Mouse (Mus musculus): Measurements from ENCODE around the gene Fzd4. TPM values are rescaled to one million over a fixed set of nuclear protein-coding genes. Genes with fewer than 3 reads are reported as not detected.

Gene Fzd4
- polyA plus RNA-seq, 1 experiment from 2014 or later = 2.6 TPM

GRCm38 (mm10) chr7:89371623-89372295 lies 32.4 kb upstream of the Fzd4 start:
- no peak overlapping the region for H3K4me2 ChIP-seq (ENCODE audit: low read length)
- no peaks in the 10 kb centered on the region for H3K36me3 ChIP-seq (ENCODE audit: control insufficient read depth, insufficient read depth, low read length)
- no peaks in the 10 kb centered on the region for H3K4me1 ChIP-seq (ENCODE audit: control insufficient read depth, insufficient read depth, low read length)
- ATAC-seq (ENCODE audit: low FRiP score, low TSS enrichment) (no peak), DNase-seq (no peak)
- no peak overlapping the region for H3K27ac ChIP-seq (replicated peaks; ENCODE audit: low read depth, low read length)
- 81% methylated on average over 6 of the region's 6 CpGs for WGBS
- 0 out of 2 replicates have a peak, but pooled peaks cover 4% of the 10 kb centered on the region for H3K27me3 ChIP-seq (ENCODE audit: control insufficient read depth, insufficient read depth, low read length)
- no peak overlapping the region for H3K4me3 ChIP-seq (replicated peaks; ENCODE audit: low read depth, low read length)
- H3K9ac ChIP-seq (replicated peaks; ENCODE audit: low read length) = no peak overlapping the region
- H3K9me3 ChIP-seq (ENCODE audit: control insufficient read depth, low read length) = no peaks in the 10 kb centered on the region

DNA sequence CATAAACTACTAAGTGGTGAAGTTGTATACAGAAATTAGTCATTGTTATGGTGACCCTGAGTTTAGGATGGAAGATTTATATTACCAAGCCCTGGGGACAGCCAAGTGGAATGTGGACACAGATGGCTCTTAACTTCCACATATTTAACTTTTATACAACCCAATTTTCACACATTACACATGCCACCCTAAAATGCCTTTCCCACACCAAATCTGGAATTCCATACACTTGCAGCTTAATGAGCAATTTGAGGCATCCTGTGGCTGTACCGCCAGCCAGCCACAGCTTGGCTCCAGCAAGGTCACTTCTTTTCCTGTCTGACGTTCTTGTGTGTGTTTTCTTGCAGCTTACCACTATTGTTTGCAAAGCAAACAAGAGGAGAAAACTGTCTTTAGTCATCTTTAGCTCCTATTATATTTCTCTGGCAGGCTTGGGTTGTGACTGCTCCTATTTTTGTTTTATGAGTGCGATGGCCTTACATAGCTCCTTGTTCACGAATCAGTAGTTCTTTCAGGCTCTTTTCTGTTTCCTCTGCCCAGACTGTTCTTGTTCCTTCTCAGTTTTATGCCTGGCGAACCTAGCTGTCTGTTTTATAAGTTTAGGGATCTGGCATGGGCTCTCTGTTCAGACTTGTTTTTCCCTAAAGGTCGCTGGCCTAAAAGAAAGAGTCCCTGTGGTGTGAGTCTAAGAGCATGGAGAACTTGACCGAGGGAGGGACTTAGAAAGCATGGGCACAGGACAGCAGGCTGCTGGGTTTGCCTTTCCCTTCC lies 23.0 kb upstream of the Fzd4 start:
- Histone ChIP-seq H3K4me2 (ENCODE audit: low read length) (no peak overlapping the region), H3K9me3 (ENCODE audit: control insufficient read depth, low read length) (no peaks in the 10 kb centered on the region), H3K4me1 (ENCODE audit: control insufficient read depth, insufficient read depth, low read length) (no peaks in the 10 kb centered on the region), H3K27me3 (ENCODE audit: control insufficient read depth, insufficient read depth, low read length) (no peaks in the 10 kb centered on the region), H3K4me3 (replicated peaks; ENCODE audit: low read depth, low read length) (no peak overlapping the region), H3K27ac (replicated peaks; ENCODE audit: low read depth, low read length) (no peak overlapping the region), H3K9ac (replicated peaks; ENCODE audit: low read length) (no peak overlapping the region), H3K36me3 (ENCODE audit: control insufficient read depth, insufficient read depth, low read length) (no peaks in the 10 kb centered on the region)
- WGBS = 58% methylated on average over 7 of the region's 7 CpGs
- DNase-seq (no peak), ATAC-seq (ENCODE audit: low FRiP score, low TSS enrichment) (no peak)

DNA sequence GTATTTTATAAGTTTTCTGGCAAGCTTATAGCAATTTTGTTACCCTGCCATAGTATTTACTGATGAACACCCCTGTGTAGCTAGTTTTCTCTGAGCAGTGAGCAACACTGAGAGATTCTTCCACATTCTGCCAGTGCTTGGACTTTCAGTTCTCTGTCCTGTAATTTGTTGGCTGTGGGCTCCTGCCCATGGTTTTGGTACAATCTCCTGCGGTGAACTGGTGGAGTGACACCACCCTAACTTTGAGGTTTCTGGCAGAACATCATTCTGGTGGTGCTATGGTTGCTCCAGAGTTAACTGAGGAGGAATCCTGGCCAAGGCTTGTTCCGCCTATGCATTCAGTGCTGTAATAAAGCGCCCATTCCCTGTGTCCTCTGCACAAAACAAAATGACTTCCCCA lies 21.3 kb upstream of the Fzd4 start:
- H3K4me1 ChIP-seq (ENCODE audit: control insufficient read depth, insufficient read depth, low read length) = no peaks in the 10 kb centered on the region
- no peak overlapping the region for H3K4me3 ChIP-seq (replicated peaks; ENCODE audit: low read depth, low read length)
- whole genome bisulfite sequencing = 95% methylated on average over 3 of the region's 3 CpGs
- DNase-seq = no peak
- H3K4me2 ChIP-seq (ENCODE audit: low read length) = no peak overlapping the region
- no peaks in the 10 kb centered on the region for H3K27me3 ChIP-seq (ENCODE audit: control insufficient read depth, insufficient read depth, low read length)
- H3K27ac ChIP-seq (replicated peaks; ENCODE audit: low read depth, low read length) = no peak overlapping the region
- no peak overlapping the region for H3K9ac ChIP-seq (replicated peaks; ENCODE audit: low read length)
- no peaks in the 10 kb centered on the region for H3K9me3 ChIP-seq (ENCODE audit: control insufficient read depth, low read length)
- ATAC-seq (ENCODE audit: low FRiP score, low TSS enrichment) = no peak
- H3K36me3 ChIP-seq (ENCODE audit: control insufficient read depth, insufficient read depth, low read length) = no peaks in the 10 kb centered on the region

- 86% methylated on average over 3 of the region's 3 CpGs for WGBS
- ATAC-seq (ENCODE audit: low FRiP score, low TSS enrichment) = no peak
- DNase-seq = no peak
- H3K9ac ChIP-seq (replicated peaks; ENCODE audit: low read length) = no peak overlapping the region
- no peaks in the 10 kb centered on the region for H3K9me3 ChIP-seq (ENCODE audit: control insufficient read depth, low read length)
- H3K4me3 ChIP-seq (replicated peaks; ENCODE audit: low read depth, low read length) = no peak overlapping the region
- H3K36me3 ChIP-seq (ENCODE audit: control insufficient read depth, insufficient read depth, low read length) = no peaks in the 10 kb centered on the region
- no peaks in the 10 kb centered on the region for H3K27me3 ChIP-seq (ENCODE audit: control insufficient read depth, insufficient read depth, low read length)
- no peaks in the 10 kb centered on the region for H3K4me1 ChIP-seq (ENCODE audit: control insufficient read depth, insufficient read depth, low read length)
- no peak overlapping the region for H3K4me2 ChIP-seq (ENCODE audit: low read length)
- no peak overlapping the region for H3K27ac ChIP-seq (replicated peaks; ENCODE audit: low read depth, low read length)
Observed at GRCm38 (mm10) chr7:89388981-89389380, 15.2 kb upstream of the Fzd4 start.

DNA sequence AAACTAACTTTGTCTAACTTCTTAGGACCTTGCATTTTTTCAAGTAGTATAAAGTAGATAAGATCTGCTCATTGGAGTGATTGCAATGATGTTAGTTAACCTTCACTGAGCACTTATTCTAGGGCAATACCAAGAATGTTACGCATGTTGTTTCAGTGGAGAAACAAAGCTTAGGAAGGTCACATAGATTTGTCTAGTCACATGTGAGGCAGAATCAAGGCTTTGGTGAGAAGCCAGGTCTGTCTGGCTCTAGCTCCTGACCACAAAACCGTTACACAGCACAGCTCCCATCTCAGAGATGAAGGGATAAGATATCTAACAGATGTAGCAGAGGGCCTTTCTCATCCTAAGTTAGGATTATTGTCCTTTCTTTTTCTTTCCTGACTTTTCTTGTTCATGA lies 13.5 kb upstream of the Fzd4 start:
- ATAC-seq (ENCODE audit: low FRiP score, low TSS enrichment) (no peak), DNase-seq (no peak)
- H3K27me3 ChIP-seq (ENCODE audit: control insufficient read depth, insufficient read depth, low read length) = no peaks in the 10 kb centered on the region
- WGBS = 81% methylated on average over 2 of the region's 2 CpGs
- no peak overlapping the region for H3K9ac ChIP-seq (replicated peaks; ENCODE audit: low read length)
- no peak overlapping the region for H3K4me2 ChIP-seq (ENCODE audit: low read length)
- H3K36me3 ChIP-seq (ENCODE audit: control insufficient read depth, insufficient read depth, low read length) = no peaks in the 10 kb centered on the region
- H3K9me3 ChIP-seq (ENCODE audit: control insufficient read depth, low read length) = no peaks in the 10 kb centered on the region
- no peak overlapping the region for H3K27ac ChIP-seq (replicated peaks; ENCODE audit: low read depth, low read length)
- H3K4me1 ChIP-seq (ENCODE audit: control insufficient read depth, insufficient read depth, low read length) = no peaks in the 10 kb centered on the region
- H3K4me3 ChIP-seq (replicated peaks; ENCODE audit: low read depth, low read length) = no peak overlapping the region

DNA sequence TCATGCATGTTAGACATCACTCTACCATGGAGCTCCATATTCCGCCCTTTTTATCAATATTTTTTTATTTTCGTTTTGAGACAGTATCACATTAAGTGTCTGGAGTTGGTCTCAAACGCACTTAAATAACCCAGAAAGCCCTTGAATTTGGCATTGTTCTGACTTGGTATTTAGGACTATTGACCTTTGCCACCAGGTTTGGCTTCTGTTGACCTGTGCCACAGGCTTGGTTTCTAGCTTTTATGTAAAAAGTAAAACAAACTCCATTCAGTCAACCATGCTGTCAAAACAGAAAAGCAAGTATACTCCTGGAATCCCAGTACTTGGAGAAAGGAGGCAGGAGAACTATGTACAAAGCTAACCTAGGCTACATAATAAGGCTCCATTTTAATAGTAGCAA lies 12.9 kb upstream of the Fzd4 start:
- no peaks in the 10 kb centered on the region for H3K4me1 ChIP-seq (ENCODE audit: control insufficient read depth, insufficient read depth, low read length)
- ATAC-seq (ENCODE audit: low FRiP score, low TSS enrichment) = no peak
- no peak overlapping the region for H3K4me3 ChIP-seq (replicated peaks; ENCODE audit: low read depth, low read length)
- H3K9ac ChIP-seq (replicated peaks; ENCODE audit: low read length) = no peak overlapping the region
- H3K27ac ChIP-seq (replicated peaks; ENCODE audit: low read depth, low read length) = no peak overlapping the region
- H3K9me3 ChIP-seq (ENCODE audit: control insufficient read depth, low read length) = no peaks in the 10 kb centered on the region
- no peaks in the 10 kb centered on the region for H3K27me3 ChIP-seq (ENCODE audit: control insufficient read depth, insufficient read depth, low read length)
- no peak for DNase-seq
- H3K4me2 ChIP-seq (ENCODE audit: low read length) = no peak overlapping the region
- H3K36me3 ChIP-seq (ENCODE audit: control insufficient read depth, insufficient read depth, low read length) = no peaks in the 10 kb centered on the region
- 88% methylated on average over 3 of the region's 3 CpGs for WGBS

DNA sequence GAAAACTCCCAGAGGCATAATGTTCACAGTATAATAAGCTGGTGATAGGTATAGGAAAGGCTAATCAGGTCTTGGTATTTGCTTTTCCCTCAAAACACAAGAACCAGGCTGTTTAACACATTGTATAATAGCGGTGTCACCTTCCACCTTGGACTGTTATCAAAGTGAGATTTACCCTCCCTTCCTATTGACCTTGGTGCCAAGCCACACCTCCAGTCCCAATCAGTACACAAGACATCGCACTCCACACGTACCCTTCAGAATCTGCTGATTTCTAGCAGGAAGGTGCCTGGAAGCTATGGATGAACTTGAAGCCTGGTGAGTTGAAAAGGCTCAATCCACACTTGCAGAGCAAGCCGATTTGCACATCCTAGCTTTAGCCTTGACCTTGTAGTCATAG lies 12.3 kb upstream of the Fzd4 start:
- Histone ChIP-seq H3K4me1 (ENCODE audit: control insufficient read depth, insufficient read depth, low read length) (no peaks in the 10 kb centered on the region), H3K27ac (replicated peaks; ENCODE audit: low read depth, low read length) (no peak overlapping the region), H3K4me2 (ENCODE audit: low read length) (no peak overlapping the region), H3K9ac (replicated peaks; ENCODE audit: low read length) (no peak overlapping the region), H3K4me3 (replicated peaks; ENCODE audit: low read depth, low read length) (no peak overlapping the region), H3K9me3 (ENCODE audit: control insufficient read depth, low read length) (no peaks in the 10 kb centered on the region), H3K36me3 (ENCODE audit: control insufficient read depth, insufficient read depth, low read length) (no peaks in the 10 kb centered on the region), H3K27me3 (ENCODE audit: control insufficient read depth, insufficient read depth, low read length) (no peaks in the 10 kb centered on the region)
- DNase-seq (no peak), ATAC-seq (ENCODE audit: low FRiP score, low TSS enrichment) (no peak)
- 92% methylated on average over 4 of the region's 4 CpGs for WGBS

DNA sequence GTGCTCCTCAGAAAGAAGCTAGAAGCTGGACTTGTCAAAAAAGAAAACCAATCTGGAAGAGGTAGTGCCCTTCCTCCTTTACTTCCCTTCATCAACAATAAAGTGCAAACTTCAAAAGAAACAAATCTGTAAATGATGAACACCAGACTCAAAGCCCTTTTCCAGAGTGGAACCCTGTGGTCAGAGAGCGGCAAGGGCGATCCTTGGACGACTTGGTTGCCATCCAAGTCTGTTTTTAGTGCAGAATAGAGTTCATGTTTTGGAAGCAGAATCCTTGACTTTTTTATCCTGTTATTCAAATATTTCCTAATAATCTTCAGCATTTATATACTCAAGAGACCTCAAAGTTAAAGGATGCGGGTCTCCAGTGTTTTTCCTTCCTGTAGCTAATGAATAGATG lies 11.8 kb upstream of the Fzd4 start:
- no peak for ATAC-seq (ENCODE audit: low FRiP score, low TSS enrichment)
- H3K4me3 ChIP-seq (replicated peaks; ENCODE audit: low read depth, low read length) = no peak overlapping the region
- DNase-seq = no peak
- no peaks in the 10 kb centered on the region for H3K27me3 ChIP-seq (ENCODE audit: control insufficient read depth, insufficient read depth, low read length)
- WGBS = 78% methylated on average over 4 of the region's 4 CpGs
- H3K4me1 ChIP-seq (ENCODE audit: control insufficient read depth, insufficient read depth, low read length) = no peaks in the 10 kb centered on the region
- no peaks in the 10 kb centered on the region for H3K9me3 ChIP-seq (ENCODE audit: control insufficient read depth, low read length)
- H3K36me3 ChIP-seq (ENCODE audit: control insufficient read depth, insufficient read depth, low read length) = no peaks in the 10 kb centered on the region
- no peak overlapping the region for H3K27ac ChIP-seq (replicated peaks; ENCODE audit: low read depth, low read length)
- no peak overlapping the region for H3K4me2 ChIP-seq (ENCODE audit: low read length)
- H3K9ac ChIP-seq (replicated peaks; ENCODE audit: low read length) = no peak overlapping the region

- no peak overlapping the region for H3K4me3 ChIP-seq (replicated peaks; ENCODE audit: low read depth, low read length)
- H3K9me3 ChIP-seq (ENCODE audit: control insufficient read depth, low read length) = no peaks in the 10 kb centered on the region
- no peak overlapping the region for H3K27ac ChIP-seq (replicated peaks; ENCODE audit: low read depth, low read length)
- ATAC-seq (ENCODE audit: low FRiP score, low TSS enrichment) (no peak), DNase-seq (no peak)
- no peaks in the 10 kb centered on the region for H3K27me3 ChIP-seq (ENCODE audit: control insufficient read depth, insufficient read depth, low read length)
- no peaks in the 10 kb centered on the region for H3K36me3 ChIP-seq (ENCODE audit: control insufficient read depth, insufficient read depth, low read length)
- no peak overlapping the region for H3K4me2 ChIP-seq (ENCODE audit: low read length)
- H3K4me1 ChIP-seq (ENCODE audit: control insufficient read depth, insufficient read depth, low read length) = no peaks in the 10 kb centered on the region
- 97% methylated on average over 1 of the region's 1 CpGs for WGBS
- H3K9ac ChIP-seq (replicated peaks; ENCODE audit: low read length) = no peak overlapping the region
Observed at GRCm38 (mm10) chr7:89392825-89393224, 11.3 kb upstream of the Fzd4 start.

Measured in midbrain, embryonic 14.5 days (tissue).